Mouse (Mus musculus) hindbrain, embryonic 15.5 days (tissue): Measurements from ENCODE around the gene Dtx3. TPM values are rescaled to one million over a fixed set of nuclear protein-coding genes. Genes with fewer than 3 reads are reported as not detected.

Source experiments
- ATAC-seq: fragments of 200-750 bp; cut with Nextera tagmentation; 2 replicates; pipeline ENCODE4 v1.8.0; 2017; ENCODE audit warnings: low read depth, moderate number of reproducible peaks, moderate TSS enrichment; ENCODE audit not compliant: low FRiP score
- H3K27ac ChIP-seq: fragments of 300-500 bp; sonication (generic); replicated peaks from 2 replicates; pipeline ENCODE4 v1.5.1; 2015; ENCODE audit warnings: mild to moderate bottlenecking, inconsistent platforms
- H3K27me3 ChIP-seq: fragments of 300-500 bp; sonication (generic); 2 replicates; pipeline ENCODE4 v1.6.1; 2015; ENCODE audit warnings: control low read depth, inconsistent platforms
- H3K36me3 ChIP-seq: fragments of 300-500 bp; sonication (generic); 2 replicates; pipeline ENCODE4 v1.6.1; 2015; ENCODE audit warnings: control low read depth, inconsistent platforms
- H3K4me1 ChIP-seq: fragments of 300-500 bp; sonication (generic); replicated peaks from 2 replicates; pipeline ENCODE4 v1.6.1; 2015; ENCODE audit warnings: control low read depth, inconsistent platforms
- H3K4me2 ChIP-seq: fragments of 300-500 bp; sonication (generic); 2 replicates; pipeline ENCODE4 v1.6.1; 2015; ENCODE audit warnings: moderate library complexity, mild to moderate bottlenecking, inconsistent platforms
- H3K4me3 ChIP-seq: fragments of 300-500 bp; sonication (generic); 2 replicates; pipeline ENCODE4 v1.5.1; 2015; ENCODE audit warnings: mild to moderate bottlenecking, inconsistent platforms
- H3K9ac ChIP-seq: fragments of 300-500 bp; sonication (generic); 2 replicates; pipeline ENCODE4 v1.6.1; 2015; ENCODE audit warnings: inconsistent platforms
- H3K9me3 ChIP-seq: fragments of 300-500 bp; sonication (generic); 2 replicates; pipeline ENCODE4 v1.6.1; 2016; ENCODE audit warnings: control low read depth, inconsistent platforms
- WGBS: fragments of 180-500 bp; shearing (Covaris S2); methylation state at CpG from one replicate; pipeline ENCODE4 v1.1.7; 2015; 5-methylcytosine and 5-hydroxymethylcytosine counted together
- polyA plus RNA-seq: library from polyadenylated mRNA; unstranded; fragments of >200 nt; fragmentation: Nextera tagmentation; extraction: Ambion mirVana; gene quantifications from 2 replicates; pipeline ENCODE4 v1.2.1, GENCODE M21; 2015

Gene Dtx3
- polyA plus RNA-seq, 1 experiment from 2014 or later = 266 TPM

DNA sequence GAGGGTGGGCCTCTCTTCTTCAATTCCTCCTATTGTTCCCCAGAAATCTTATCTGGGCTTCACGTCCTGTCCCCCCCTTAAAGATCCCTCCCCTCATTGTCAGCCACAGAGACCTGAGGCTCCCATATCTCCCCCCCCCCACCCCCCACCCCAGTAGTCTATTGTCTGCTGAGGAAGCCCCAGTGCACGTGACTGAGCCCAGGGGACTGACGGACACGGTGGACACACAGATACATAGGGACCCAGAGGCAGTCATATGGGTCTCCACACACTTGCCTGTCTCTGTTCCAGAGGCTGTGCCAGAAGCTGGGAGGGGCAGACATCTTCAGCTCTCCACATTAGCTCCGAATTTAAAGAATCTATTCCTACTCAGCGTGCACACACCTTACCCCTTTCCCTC lies 14.0 kb downstream of the Dtx3 start:
- H3K27ac ChIP-seq = no peak overlapping the region
- WGBS = 60% methylated on average over 6 of the region's 6 CpGs
- peaks cover 41% of the 10 kb centered on the region for H3K27me3 ChIP-seq
- ATAC-seq = no peak
- H3K4me1 ChIP-seq = peaks cover 38% of the 10 kb centered on the region
- H3K36me3 ChIP-seq = no peaks in the 10 kb centered on the region
- H3K9ac ChIP-seq = no peak overlapping the region
- no peak overlapping the region for H3K4me2 ChIP-seq
- H3K4me3 ChIP-seq = no peak overlapping the region
- H3K9me3 ChIP-seq = no peaks in the 10 kb centered on the region

GRCm38 (mm10) chr10:127180695-127181047 lies 14.9 kb downstream of the Dtx3 start:
- ATAC-seq = no peak
- Histone ChIP-seq H3K9me3 (no peaks in the 10 kb centered on the region), H3K4me1 (peaks cover 38% of the 10 kb centered on the region), H3K36me3 (no peaks in the 10 kb centered on the region), H3K4me2 (peak overlapping the region; percentile 47; the same call in 1 of the 2 replicates), H3K9ac (no peak overlapping the region), H3K27me3 (peaks cover 47% of the 10 kb centered on the region), H3K27ac (no peak overlapping the region), H3K4me3 (no peak overlapping the region)
- WGBS = 25% methylated on average over 3 of the region's 3 CpGs

- H3K9me3 ChIP-seq = no peaks in the 10 kb centered on the region
- no peaks in the 10 kb centered on the region for H3K36me3 ChIP-seq
- peak within 1 kb of the TSS; percentile 8; the same call in 1 of the 2 replicates for H3K9ac ChIP-seq
- peak within 1 kb of the TSS; percentile 47 for H3K4me2 ChIP-seq
- peak within 1 kb of the TSS; percentile 18 for H3K4me3 ChIP-seq
- peak; percentile 49; the same call in 1 of the 2 replicates for ATAC-seq
- H3K4me1 ChIP-seq = peaks cover 38% of the 10 kb centered on the region
- 2% methylated on average over 34 of the region's 34 CpGs for WGBS
- no peak within 1 kb of the TSS for H3K27ac ChIP-seq
- peaks cover 47% of the 10 kb centered on the region for H3K27me3 ChIP-seq
These were observed 15.4 kb downstream of the Dtx3 start, which contains the start of gene Slc26a10 for GRCm38 (mm10) chr10:127179871-127180694. TSS of gene Slc26a10 (minus strand) at chr10:127180645.

- Histone ChIP-seq H3K4me3 (peak overlapping the region; percentile 29), H3K4me1 (peaks cover 29% of the 10 kb centered on the region), H3K9ac (no peak overlapping the region), H3K4me2 (peak overlapping the region; percentile 55), H3K27ac (no peak overlapping the region), H3K9me3 (no peaks in the 10 kb centered on the region), H3K27me3 (peaks cover 47% of the 10 kb centered on the region), H3K36me3 (no peaks in the 10 kb centered on the region)
- no peak for ATAC-seq
- 4% methylated on average over 41 of the region's 41 CpGs for WGBS
These were observed 17.1 kb downstream of the Dtx3 start for GRCm38 (mm10) chr10:127178286-127179027.

- Histone ChIP-seq H3K9ac (no peak overlapping the region), H3K27me3 (peaks cover 47% of the 10 kb centered on the region)
These were observed 17.8 kb downstream of the Dtx3 start for GRCm38 (mm10) chr10:127177719-127178118.

DNA sequence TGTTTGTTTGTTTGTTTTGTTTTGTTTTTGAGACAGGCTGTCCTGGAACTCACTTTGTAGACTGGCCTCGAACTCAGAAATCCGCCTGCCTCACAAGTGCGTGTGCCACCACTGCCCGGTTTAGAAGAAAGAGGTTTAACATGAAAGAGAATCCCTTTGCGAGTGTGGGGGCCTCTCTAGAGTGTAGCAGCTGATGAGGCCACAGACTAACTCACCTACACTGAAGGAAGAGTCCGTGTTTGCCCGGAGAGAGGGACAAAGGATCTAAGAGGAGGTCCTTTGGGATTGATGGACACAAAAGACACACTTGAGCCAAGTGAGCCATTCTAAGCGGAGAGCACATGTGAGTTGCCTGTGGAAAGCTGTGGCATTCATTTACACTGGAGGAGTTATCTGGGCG lies 18.3 kb downstream of the Dtx3 start:
- Histone ChIP-seq H3K9ac (no peak overlapping the region), H3K27ac (no peak overlapping the region), H3K4me2 (peak overlapping the region; percentile 55), H3K9me3 (no peaks in the 10 kb centered on the region), H3K4me3 (no peak overlapping the region), H3K27me3 (peaks cover 49% of the 10 kb centered on the region), H3K4me1 (peaks cover 27% of the 10 kb centered on the region), H3K36me3 (no peaks in the 10 kb centered on the region)
- 20% methylated on average over 9 of the region's 9 CpGs for WGBS
- no peak for ATAC-seq

More at GRCm38 (mm10) chr10:127177719-127178118, 17.8 kb downstream of the Dtx3 start:
- Histone ChIP-seq H3K4me1 (peaks cover 27% of the 10 kb centered on the region), H3K4me2 (peak overlapping the region; percentile 55), H3K36me3 (no peaks in the 10 kb centered on the region), H3K4me3 (peak overlapping the region; percentile 29), H3K9me3 (no peaks in the 10 kb centered on the region), H3K27ac (no peak overlapping the region)
- WGBS = 2% methylated on average over 23 of the region's 23 CpGs
- ATAC-seq = peak; percentile 49

DNA sequence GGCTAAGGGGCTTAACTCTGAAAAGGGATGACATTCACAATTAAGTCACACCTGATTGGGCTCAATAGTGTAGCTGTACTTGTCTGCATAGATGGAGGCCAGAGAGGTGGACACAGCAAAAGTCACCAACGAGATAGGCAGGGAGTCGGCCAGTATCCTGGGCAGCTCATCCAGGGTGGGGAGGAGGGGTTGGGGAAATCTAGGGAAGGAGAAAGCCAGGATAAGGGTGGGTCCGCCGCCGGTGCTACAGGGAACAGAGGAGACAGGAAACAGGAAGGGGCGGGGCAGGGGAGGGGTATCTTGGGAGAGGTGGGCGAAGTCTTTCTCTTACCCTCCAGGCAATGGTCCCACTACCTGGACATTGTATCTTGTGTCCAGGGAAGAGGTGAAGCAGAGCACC lies 18.8 kb downstream of the Dtx3 start:
- Histone ChIP-seq H3K27me3 (peaks cover 53% of the 10 kb centered on the region), H3K4me2 (no peak overlapping the region)
- 14% methylated on average over 7 of the region's 7 CpGs for WGBS

GRCm38 (mm10) chr10:127176228-127176627 lies 19.3 kb downstream of the Dtx3 start:
- ATAC-seq = no peak
- Histone ChIP-seq H3K4me2 (no peak overlapping the region), H3K9me3 (no peaks in the 10 kb centered on the region), H3K4me3 (no peak overlapping the region), H3K4me1 (peaks cover 27% of the 10 kb centered on the region), H3K9ac (no peak overlapping the region), H3K27ac (no peak overlapping the region), H3K36me3 (0 out of 2 replicates have a peak, but pooled peaks cover 3% of the 10 kb centered on the region), H3K27me3 (peaks cover 52% of the 10 kb centered on the region)
- WGBS = 42% methylated on average over 3 of the region's 3 CpGs

More for the DNA sequence above, 18.8 kb downstream of the Dtx3 start:
- Histone ChIP-seq H3K36me3 (0 out of 2 replicates have a peak, but pooled peaks cover 2% of the 10 kb centered on the region), H3K4me1 (peaks cover 27% of the 10 kb centered on the region), H3K27ac (no peak overlapping the region), H3K9ac (no peak overlapping the region), H3K9me3 (no peaks in the 10 kb centered on the region), H3K4me3 (no peak overlapping the region)
- ATAC-seq = no peak

DNA sequence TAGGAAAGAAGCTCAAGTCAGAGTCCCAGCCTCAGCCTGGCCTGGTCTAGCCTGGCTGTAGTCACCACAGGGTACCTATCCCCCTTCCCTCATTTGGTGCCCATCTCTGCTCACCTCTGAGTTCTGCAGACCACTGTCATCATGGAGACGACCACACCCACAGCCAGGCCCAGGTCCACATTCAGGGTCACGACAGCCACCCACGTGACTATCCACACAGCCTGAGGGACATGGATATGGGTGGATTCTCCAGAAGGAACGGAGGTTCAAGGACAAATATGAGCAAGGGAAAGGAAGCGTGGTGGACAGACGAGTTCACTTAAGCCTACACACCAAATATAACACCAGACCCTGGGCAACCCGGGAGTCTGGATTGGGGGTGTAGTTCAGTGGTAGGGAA lies 21.4 kb downstream of the Dtx3 start:
- Histone ChIP-seq H3K4me3 (no peak overlapping the region), H3K4me2 (no peak overlapping the region), H3K4me1 (peaks cover 30% of the 10 kb centered on the region), H3K36me3 (0 out of 2 replicates have a peak, but pooled peaks cover 3% of the 10 kb centered on the region), H3K27ac (no peak overlapping the region), H3K9me3 (no peaks in the 10 kb centered on the region), H3K9ac (no peak overlapping the region), H3K27me3 (peaks cover 49% of the 10 kb centered on the region)
- 0 out of 2 replicates have a peak, but pooled peaks have one; percentile 6 for ATAC-seq
- WGBS = 87% methylated on average over 7 of the region's 7 CpGs

- peaks cover 52% of the 10 kb centered on the region for H3K27me3 ChIP-seq
- 86% methylated on average over 16 of the region's 16 CpGs for WGBS
These were observed 22.1 kb downstream of the Dtx3 start for GRCm38 (mm10) chr10:127173148-127174065.

DNA sequence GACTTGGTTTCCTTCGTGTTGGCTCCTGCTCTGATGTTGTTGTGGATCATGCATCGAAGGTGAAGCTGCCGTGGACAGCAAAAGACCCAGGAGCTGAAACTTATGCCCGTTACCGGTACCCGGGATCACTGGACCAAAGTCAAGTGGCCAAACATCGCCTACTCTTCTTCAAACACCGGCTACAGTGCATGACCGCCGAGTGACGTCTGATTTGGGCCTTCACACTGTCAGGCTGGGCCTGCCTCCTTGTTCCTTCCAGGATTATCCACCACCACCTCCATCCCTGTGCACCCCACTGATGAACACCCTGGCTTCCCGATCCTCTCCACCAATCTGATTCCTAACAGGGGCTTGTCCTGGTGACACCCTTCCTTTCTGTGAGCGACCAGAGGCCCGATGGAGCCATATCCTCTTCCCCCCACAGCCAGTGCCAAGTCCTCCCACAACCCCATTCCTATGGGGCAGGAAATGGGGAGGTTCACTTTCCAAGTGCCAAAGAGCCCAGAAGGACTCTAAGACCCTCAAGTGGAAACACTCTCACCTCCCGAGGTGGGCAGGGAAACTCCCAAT lies 23.8 kb downstream of the Dtx3 start:
- Histone ChIP-seq H3K9ac (no peak overlapping the region), H3K27me3 (peaks cover 47% of the 10 kb centered on the region), H3K27ac (no peak overlapping the region), H3K9me3 (no peaks in the 10 kb centered on the region), H3K4me2 (no peak overlapping the region), H3K36me3 (0 out of 2 replicates have a peak, but pooled peaks cover 3% of the 10 kb centered on the region), H3K4me1 (peaks cover 27% of the 10 kb centered on the region), H3K4me3 (no peak overlapping the region)
- no peak for ATAC-seq
- WGBS = 92% methylated on average over 15 of the region's 15 CpGs

More at GRCm38 (mm10) chr10:127173148-127174065, 22.1 kb downstream of the Dtx3 start:
- Histone ChIP-seq H3K9me3 (no peaks in the 10 kb centered on the region), H3K36me3 (0 out of 2 replicates have a peak, but pooled peaks cover 3% of the 10 kb centered on the region), H3K4me2 (no peak overlapping the region), H3K4me3 (no peak overlapping the region), H3K27ac (no peak overlapping the region), H3K4me1 (peaks cover 26% of the 10 kb centered on the region), H3K9ac (no peak overlapping the region)
- ATAC-seq = 0 out of 2 replicates have a peak, but pooled peaks have one; percentile 2
